Mouse (Mus musculus) testis, adult 2 months (tissue): ENCODE data around the gene Urad. TPM values are rescaled to one million over a fixed set of nuclear protein-coding genes. Genes with fewer than 3 reads are reported as not detected.

Experiments used
- H3K27ac ChIP-seq: fragments of 200-500 bp; 2 replicates; pipeline ENCODE4 v1.5.1; 2012; ENCODE audit warnings: low read depth, low read length; ENCODE audit not compliant: control insufficient read depth, insufficient read depth
- H3K27me3 ChIP-seq: fragments of 200-500 bp; 2 replicates; pipeline ENCODE4 v1.6.1; 2012; ENCODE audit warnings: mild to moderate bottlenecking, low read length, moderate library complexity; ENCODE audit not compliant: control insufficient read depth, insufficient read depth
- H3K36me3 ChIP-seq: fragments of 200-500 bp; 2 replicates; pipeline ENCODE4 v1.6.1; 2012; ENCODE audit warnings: mild to moderate bottlenecking, low read length; ENCODE audit not compliant: control insufficient read depth, insufficient read depth
- H3K4me1 ChIP-seq: fragments of 200-500 bp; 2 replicates; pipeline ENCODE4 v1.6.1; 2012; ENCODE audit warnings: low read length; ENCODE audit not compliant: control insufficient read depth, insufficient read depth
- H3K4me3 ChIP-seq: fragments of 200-500 bp; 2 replicates; pipeline ENCODE4 v1.5.1; 2012; ENCODE audit warnings: low read depth, mild to moderate bottlenecking, low read length, moderate library complexity, mixed read lengths; ENCODE audit not compliant: control insufficient read depth
- CTCF ChIP-seq: fragments of 200-500 bp; IDR thresholded peaks from 2 replicates; pipeline ENCODE4 v1.5.1; 2012; ENCODE audit warnings: low read depth, mild to moderate bottlenecking, inconsistent platforms, low read length, moderate library complexity; ENCODE audit not compliant: control insufficient read depth, insufficient read depth, insufficient replicate concordance
- POLR2A ChIP-seq: fragments of 200-500 bp; IDR thresholded peaks from 2 replicates; pipeline ENCODE4 v1.6.1; 2012; ENCODE audit warnings: low read depth, mild to moderate bottlenecking, inconsistent platforms, low read length, moderate library complexity; ENCODE audit not compliant: control insufficient read depth
- polyA plus RNA-seq: library from polyadenylated mRNA; depleted of rRNA; stranded (reverse); fragments of >200 nt; gene quantifications from 2 replicates; pipeline ENCODE4 v1.2.3, GENCODE M21; 2012

Urad gene
- polyA plus RNA-seq, 1 experiment: not detected

- Histone ChIP-seq H3K36me3 (no peaks in the 10 kb centered on the region), H3K27ac (no peak overlapping the region), H3K27me3 (peaks cover 3% of the 10 kb centered on the region), H3K4me3 (no peak overlapping the region; the same call in 1 of the 2 replicates), H3K4me1 (peaks cover 2% of the 10 kb centered on the region; the same call in 1 of the 2 replicates)
- TF ChIP-seq POLR2A (no peak), CTCF (peak; percentile 26; the same call in 1 of the 2 replicates)
These were observed 22.8 kb downstream of the Urad start for GRCm38 (mm10) chr5:147299255-147300000.

GRCm38 (mm10) chr5:147297249-147297648, 25.0 kb downstream of the Urad start:
- Histone ChIP-seq H3K4me3 (no peak overlapping the region), H3K27me3 (peaks cover 3% of the 10 kb centered on the region), H3K4me1 (peaks cover 10% of the 10 kb centered on the region; the same call in 1 of the 2 replicates), H3K36me3 (no peaks in the 10 kb centered on the region), H3K27ac (no peak overlapping the region)
- TF ChIP-seq POLR2A (no peak), CTCF (no peak)

GRCm38 (mm10) chr5:147294121-147294520, 28.1 kb downstream of the Urad start:
- H3K36me3 ChIP-seq: no peaks in the 10 kb centered on the region
- peaks cover 8% of the 10 kb centered on the region; the same call in 1 of the 2 replicates for H3K4me1 ChIP-seq
- H3K27ac ChIP-seq: no peak overlapping the region
- H3K27me3 ChIP-seq: no peaks in the 10 kb centered on the region
- TF ChIP-seq CTCF: no peak
- no peak for TF ChIP-seq POLR2A
- no peak overlapping the region for H3K4me3 ChIP-seq

GRCm38 (mm10) chr5:147293127-147293910, 28.9 kb downstream of the Urad start:
- Histone ChIP-seq H3K36me3 (no peaks in the 10 kb centered on the region), H3K4me1 (peaks cover 8% of the 10 kb centered on the region; the same call in 1 of the 2 replicates), H3K4me3 (0 out of 2 replicates have a peak overlapping the region, but pooled peaks have one; percentile 29), H3K27me3 (no peaks in the 10 kb centered on the region), H3K27ac (no peak overlapping the region)
- no peak for TF ChIP-seq POLR2A
- peak; percentile 89 for TF ChIP-seq CTCF

GRCm38 (mm10) chr5:147292506-147293120, 29.6 kb downstream of the Urad start:
- H3K27ac ChIP-seq: no peak overlapping the region
- no peaks in the 10 kb centered on the region for H3K36me3 ChIP-seq
- H3K4me3 ChIP-seq: 0 out of 2 replicates have a peak overlapping the region, but pooled peaks have one; percentile 29
- peaks cover 8% of the 10 kb centered on the region; the same call in 1 of the 2 replicates for H3K4me1 ChIP-seq
- TF ChIP-seq POLR2A (no peak), CTCF (no peak)
- H3K27me3 ChIP-seq: no peaks in the 10 kb centered on the region

- Histone ChIP-seq H3K36me3 (no peaks in the 10 kb centered on the region), H3K4me3 (no peak overlapping the region), H3K27me3 (no peaks in the 10 kb centered on the region), H3K4me1 (peaks cover 8% of the 10 kb centered on the region; the same call in 1 of the 2 replicates), H3K27ac (no peak overlapping the region)
- TF ChIP-seq POLR2A (no peak), CTCF (no peak)
These were observed 30.3 kb downstream of the Urad start for GRCm38 (mm10) chr5:147291764-147292505.

GRCm38 (mm10) chr5:147284365-147284764, 37.9 kb downstream of the Urad start:
- H3K4me3 ChIP-seq: no peak overlapping the region
- TF ChIP-seq CTCF: peak; percentile 45; the same call in 1 of the 2 replicates
- TF ChIP-seq POLR2A: no peak
- H3K27ac ChIP-seq: no peak overlapping the region
- no peaks in the 10 kb centered on the region for H3K4me1 ChIP-seq
- H3K27me3 ChIP-seq: no peaks in the 10 kb centered on the region
- H3K36me3 ChIP-seq: no peaks in the 10 kb centered on the region
